Mouse (Mus musculus): ENCODE data around the gene H2afb1. TPM values are rescaled to one million over a fixed set of nuclear protein-coding genes. Genes with fewer than 3 reads are reported as not detected.
"Not testable (repeated sequence)": the region's sequence is repeated elsewhere in the genome, so short reads cannot be mapped to it uniquely, and the experiment has no call there.

H2afb1 gene
- not detected in 2 replicates for polyA plus RNA-seq (2016; fragmentation: Nextera tagmentation; extraction: Ambion mirVana)

GRCm38 (mm10) chrX:117014457-117014856 is at the start of gene H2afb1:
Gene H2afb1, plus strand, starts transcription at chrX:117014757.
- not testable (repeated sequence) for H3K4me3 ChIP-seq; H3K27ac ChIP-seq (replicated peaks); H3K9me3 ChIP-seq (replicated peaks); H3K27me3 ChIP-seq (ENCODE audit: low read depth, poor library complexity, severe bottlenecking); H3K36me3 ChIP-seq; H3K4me1 ChIP-seq; DNase-seq (ENCODE audit: low spot score)
- WGBS = 75% methylated on average over 6 of the region's 8 CpGs

- 90% methylated on average over 2 of the region's 2 CpGs for WGBS
- H3K27ac ChIP-seq (replicated peaks) = no peak overlapping the region
- no peaks in the 10 kb centered on the region for H3K9me3 ChIP-seq (replicated peaks)
- no peak overlapping the region for H3K4me3 ChIP-seq
- H3K36me3 ChIP-seq = no peaks in the 10 kb centered on the region
- H3K27me3 ChIP-seq (ENCODE audit: low read depth, poor library complexity, severe bottlenecking) = no peaks in the 10 kb centered on the region
- no peaks in the 10 kb centered on the region for H3K4me1 ChIP-seq
- DNase-seq (ENCODE audit: low spot score) = no peak
Measured at GRCm38 (mm10) chrX:117036085-117036484, 21.5 kb downstream of the H2afb1 start.
